Mouse (Mus musculus): ENCODE results near the gene Rnf31. TPM values are rescaled to one million over a fixed set of nuclear protein-coding genes. Genes with fewer than 3 reads are reported as not detected.
A peak's percentile ranks its signal among the peaks of the same experiment; 100 is the strongest.

The Rnf31 gene
- total and polyA plus RNA-seq, 3 experiments = 12.9 to 24.5 TPM; not detected in 1

GRCm38 (mm10) chr14:55585566-55585960 lies 5.9 kb upstream of the Rnf31 start:
- no peak for TF ChIP-seq SMC3 (IDR thresholded peaks at IDR 0.05; ENCODE audit: low read depth, low read length)
- 0 out of 2 replicates have a peak, but pooled peaks have one; percentile 24 for TF ChIP-seq JUND (IDR thresholded peaks at IDR 0.05; ENCODE audit: low read depth, low read length)
- peak; percentile 87 for TF ChIP-seq TCF12 (IDR thresholded peaks at IDR 0.05; ENCODE audit: low read depth, low read length)
- 0 out of 2 replicates have a peak, but pooled peaks have one; percentile 0 for TF ChIP-seq CHD1 (IDR thresholded peaks at IDR 0.05; ENCODE audit: low read depth, low read length)
- TF ChIP-seq TAL1 (IDR thresholded peaks at IDR 0.05; ENCODE audit: low read length) = peak; percentile 70
- TF ChIP-seq EP300 (IDR thresholded peaks at IDR 0.05; ENCODE audit: low read depth in 1 of 2, low read length in 2 of 2) = peak; percentile 89 to 92
- peak; percentile 75 for TF ChIP-seq ETS1 (IDR thresholded peaks at IDR 0.05; ENCODE audit: low read depth, low read length)
- peak; percentile 96 for TF ChIP-seq GATA1 (IDR thresholded peaks at IDR 0.05; ENCODE audit: low read depth, low read length)
- peak; percentile 88 for TF ChIP-seq MYB (IDR thresholded peaks at IDR 0.05; ENCODE audit: low read depth, low read length)
- TF ChIP-seq CHD2 (IDR thresholded peaks at IDR 0.05; ENCODE audit: low read length) = no peak
- TF ChIP-seq NELFE (IDR thresholded peaks at IDR 0.05; ENCODE audit: low read depth, low read length) = no peak; the same call in 1 of the 2 replicates
- no peak for TF ChIP-seq E2F4 (IDR thresholded peaks at IDR 0.05; ENCODE audit: borderline replicate concordance, low read depth, low read length)
- TF ChIP-seq MAZ (IDR thresholded peaks at IDR 0.05; ENCODE audit: low read depth, low read length) = no peak
- peak; percentile 34; the same call in 1 of the 2 replicates for TF ChIP-seq SIN3A (IDR thresholded peaks at IDR 0.05; ENCODE audit: low read length)
- TF ChIP-seq POLR2AphosphoS2 (IDR thresholded peaks at IDR 0.05; ENCODE audit: low read length) = no peak
- TF ChIP-seq CTCF (IDR thresholded peaks at IDR 0.05 in 2 of 3, conservative IDR thresholded peaks at IDR 0.05 in 1 of 3; ENCODE audit: control insufficient read depth in 1 of 3, insufficient read depth in 1 of 3, low read depth in 2 of 3, low read length in 3 of 3, poor library complexity in 1 of 3, severe bottlenecking in 1 of 3) = no peak
- no peak; the same call in 1 of the 2 replicates for TF ChIP-seq MAX (IDR thresholded peaks at IDR 0.05; ENCODE audit: low read length)
- TF ChIP-seq ZC3H11A (IDR thresholded peaks at IDR 0.05; ENCODE audit: low read depth, low read length) = no peak
- peak; percentile 68; the same call in 1 of the 2 replicates for TF ChIP-seq TBP (IDR thresholded peaks at IDR 0.05; ENCODE audit: low read depth, low read length)
- 0 out of 2 replicates have a peak, but pooled peaks have one; percentile 10 for TF ChIP-seq BHLHE40 (IDR thresholded peaks at IDR 0.05; ENCODE audit: borderline replicate concordance, low read depth, low read length)
- TF ChIP-seq KAT2A (conservative IDR thresholded peaks at IDR 0.05; ENCODE audit: low read depth, low read length) = no peak
- TF ChIP-seq RCOR1 (IDR thresholded peaks at IDR 0.05; ENCODE audit: low read depth, low read length) = peak; percentile 60; the same call in 1 of the 2 replicates
- H3K9me3 ChIP-seq (replicated peaks; ENCODE audit: insufficient read depth, low read length) = no peaks in the 10 kb centered on the region
- DNase-seq (ENCODE audit: low read depth, low spot score) = peak; percentile 81
- H3K36me3 ChIP-seq (ENCODE audit: control insufficient read depth in 1 of 2, insufficient read depth in 2 of 2, low read length in 2 of 2) = peaks cover 0 to 34% of the 10 kb centered on the region in 2 experiments; a peak in 2 of 4 replicates
- peaks cover 3 to 41% of the 10 kb centered on the region in 2 experiments for H3K4me1 ChIP-seq (ENCODE audit: control insufficient read depth in 1 of 2, insufficient read depth in 2 of 2, low read length in 2 of 2)
- peak overlapping the region; percentile 78 to 82 for H3K4me3 ChIP-seq (ENCODE audit: control insufficient read depth in 1 of 2, insufficient read depth in 1 of 2, low read depth in 2 of 2, low read length in 2 of 2)
- H3K79me2 ChIP-seq (ENCODE audit: control insufficient read depth, insufficient read depth, low read length, poor library complexity) = peaks cover 12% of the 10 kb centered on the region
- no peaks in the 10 kb centered on the region for H3K27me3 ChIP-seq (ENCODE audit: control insufficient read depth in 1 of 2, insufficient read depth in 2 of 2, low read length in 2 of 2)
- peak overlapping the region; percentile 100 for H3K27ac ChIP-seq (ENCODE audit: control insufficient read depth, low read depth, low read length)
- H3K9ac ChIP-seq (ENCODE audit: control insufficient read depth, low read depth, low read length, poor library complexity, severe bottlenecking) = peak overlapping the region; percentile 73

GRCm38 (mm10) chr14:55586149-55586548 lies 5.4 kb upstream of the Rnf31 start:
- H3K4me1 ChIP-seq (ENCODE audit: control insufficient read depth in 1 of 2, insufficient read depth in 2 of 2, low read length in 2 of 2) = peaks cover 3 to 41% of the 10 kb centered on the region in 2 experiments
- TF ChIP-seq MYB (IDR thresholded peaks at IDR 0.05; ENCODE audit: low read depth, low read length) (peak; percentile 76), HCFC1 (IDR thresholded peaks at IDR 0.05; ENCODE audit: low read depth, low read length) (peak; percentile 54), EP300 (IDR thresholded peaks at IDR 0.05; ENCODE audit: low read depth in 1 of 2, low read length in 2 of 2) (peak; percentile 69 to 88; a peak in 3 of 4 replicates), MXI1 (IDR thresholded peaks at IDR 0.05; ENCODE audit: low read depth, low read length) (peak; percentile 77; the same call in 1 of the 2 replicates), MAZ (IDR thresholded peaks at IDR 0.05; ENCODE audit: low read depth, low read length) (peak; percentile 25; the same call in 1 of the 2 replicates), BHLHE40 (IDR thresholded peaks at IDR 0.05; ENCODE audit: borderline replicate concordance, low read depth, low read length) (peak; percentile 11; the same call in 1 of the 2 replicates), CHD1 (IDR thresholded peaks at IDR 0.05; ENCODE audit: low read depth, low read length) (no peak), POLR2A (IDR thresholded peaks at IDR 0.05; ENCODE audit: control insufficient read depth in 1 of 2, insufficient read depth in 1 of 2, low read depth in 1 of 2, low read length in 2 of 2, poor library complexity in 1 of 2) (peak in 1 of 2 experiments; percentile 27; a peak in 1 of 4 replicates), SMC3 (IDR thresholded peaks at IDR 0.05; ENCODE audit: low read depth, low read length) (no peak), CTCF (IDR thresholded peaks at IDR 0.05 in 2 of 3, conservative IDR thresholded peaks at IDR 0.05 in 1 of 3; ENCODE audit: control insufficient read depth in 1 of 3, insufficient read depth in 1 of 3, low read depth in 2 of 3, low read length in 3 of 3, poor library complexity in 1 of 3, severe bottlenecking in 1 of 3) (no peak; a peak in 1 of 6 replicates), NELFE (IDR thresholded peaks at IDR 0.05; ENCODE audit: low read depth, low read length) (no peak), ZKSCAN1 (IDR thresholded peaks at IDR 0.05; ENCODE audit: low read depth, low read length) (peak; percentile 76; the same call in 1 of the 2 replicates), TAL1 (IDR thresholded peaks at IDR 0.05; ENCODE audit: low read length) (peak; percentile 33; the same call in 1 of the 2 replicates), SIN3A (IDR thresholded peaks at IDR 0.05; ENCODE audit: low read length) (peak; percentile 89), ZNF384 (IDR thresholded peaks at IDR 0.05; ENCODE audit: low read depth, low read length) (peak; percentile 98), TCF12 (IDR thresholded peaks at IDR 0.05; ENCODE audit: low read depth, low read length) (peak; percentile 84), TBP (IDR thresholded peaks at IDR 0.05; ENCODE audit: low read depth, low read length) (no peak), MYC (IDR thresholded peaks at IDR 0.05; ENCODE audit: low read depth, low read length) (peak; percentile 93), E2F4 (IDR thresholded peaks at IDR 0.05; ENCODE audit: borderline replicate concordance, low read depth, low read length) (no peak)

More at GRCm38 (mm10) chr14:55586149-55586548, 5.4 kb upstream of the Rnf31 start:
- Histone ChIP-seq H3K79me2 (ENCODE audit: control insufficient read depth, insufficient read depth, low read length, poor library complexity) (peaks cover 12% of the 10 kb centered on the region), H3K36me3 (ENCODE audit: control insufficient read depth in 1 of 2, insufficient read depth in 2 of 2, low read length in 2 of 2) (peaks cover 0 to 34% of the 10 kb centered on the region in 2 experiments; a peak in 2 of 4 replicates), H3K9ac (ENCODE audit: control insufficient read depth, low read depth, low read length, poor library complexity, severe bottlenecking) (peak overlapping the region; percentile 73), H3K9me3 (replicated peaks; ENCODE audit: insufficient read depth, low read length) (no peaks in the 10 kb centered on the region), H3K4me3 (ENCODE audit: control insufficient read depth in 1 of 2, insufficient read depth in 1 of 2, low read depth in 2 of 2, low read length in 2 of 2) (peak overlapping the region; percentile 78 to 82; a peak in 3 of 4 replicates), H3K27me3 (ENCODE audit: control insufficient read depth in 1 of 2, insufficient read depth in 2 of 2, low read length in 2 of 2) (no peaks in the 10 kb centered on the region), H3K27ac (ENCODE audit: control insufficient read depth, low read depth, low read length) (peak overlapping the region; percentile 100)
- peak; percentile 88 for DNase-seq (ENCODE audit: low read depth, low spot score)
